Mouse (Mus musculus) retina, postnatal 1 day (tissue): Measurements from ENCODE around the gene H2al3.

Experiments
- DNase-seq: peaks from one replicate; pipeline ENCODE4 v3.0.0-alpha.2; 2012

H2al3 gene

DNA sequence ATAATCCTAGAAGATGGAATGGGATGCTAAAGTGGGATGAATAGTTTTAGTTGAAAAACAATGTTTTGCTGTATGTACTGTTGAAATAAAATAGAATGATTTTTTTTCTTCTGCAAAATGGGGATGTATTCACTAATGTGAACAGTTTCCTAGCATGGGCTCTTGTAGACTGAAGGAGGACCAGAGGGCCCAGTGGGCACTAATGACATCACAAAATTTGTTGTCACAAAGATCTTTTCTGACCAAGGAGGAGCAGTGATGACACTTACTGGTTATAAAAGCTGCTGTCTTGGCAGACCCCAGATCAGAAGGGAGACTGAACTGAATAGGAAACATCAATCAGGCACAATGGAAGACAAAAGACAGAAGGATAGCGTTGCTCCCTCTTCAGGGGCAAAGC is at the start of gene H2al3:
H2al3 (plus strand) TSS at position 301 of the 400 bp plus-strand sequence.
- DNase-seq, result no peak

DNA sequence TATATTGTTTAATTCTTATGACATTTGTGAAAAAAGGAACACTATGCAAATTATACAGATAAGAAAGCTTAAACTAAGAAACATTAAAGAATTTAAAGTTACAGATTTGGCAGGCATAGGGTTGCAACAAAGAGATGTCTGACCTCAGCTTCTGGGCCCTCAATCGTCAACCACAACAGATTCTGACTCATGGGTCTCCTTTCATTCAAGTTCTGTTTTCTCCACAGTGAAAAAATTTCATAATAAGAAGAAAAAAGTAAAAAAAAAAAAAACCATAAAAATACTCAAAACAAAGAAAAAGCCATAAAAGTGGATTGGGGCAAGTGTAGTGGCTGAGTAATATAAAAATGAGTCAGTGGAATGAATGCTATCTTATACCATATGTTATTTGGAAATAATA is 39.4 kb upstream of the H2al3 start:
- no peak for DNase-seq

DNA sequence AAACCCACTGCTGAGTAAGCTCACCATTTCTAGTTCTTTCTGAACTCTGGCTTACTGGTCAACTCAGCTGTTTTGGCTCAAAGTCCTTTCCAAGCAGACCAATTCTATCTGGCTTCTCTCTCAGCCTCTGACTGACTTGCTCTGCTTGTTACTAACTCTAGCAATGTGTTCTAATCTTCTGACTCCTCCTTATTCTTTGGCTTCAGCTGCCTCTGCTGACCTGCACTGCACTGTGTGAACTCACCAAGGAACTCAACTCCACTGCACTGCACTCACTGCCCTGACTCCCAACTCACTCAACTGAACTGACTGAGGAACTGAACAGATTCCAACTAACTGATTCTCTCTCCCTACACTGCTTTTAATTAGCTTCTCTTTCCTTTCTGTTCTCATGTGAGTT is 37.0 kb upstream of the H2al3 start:
- no peak for DNase-seq

DNA sequence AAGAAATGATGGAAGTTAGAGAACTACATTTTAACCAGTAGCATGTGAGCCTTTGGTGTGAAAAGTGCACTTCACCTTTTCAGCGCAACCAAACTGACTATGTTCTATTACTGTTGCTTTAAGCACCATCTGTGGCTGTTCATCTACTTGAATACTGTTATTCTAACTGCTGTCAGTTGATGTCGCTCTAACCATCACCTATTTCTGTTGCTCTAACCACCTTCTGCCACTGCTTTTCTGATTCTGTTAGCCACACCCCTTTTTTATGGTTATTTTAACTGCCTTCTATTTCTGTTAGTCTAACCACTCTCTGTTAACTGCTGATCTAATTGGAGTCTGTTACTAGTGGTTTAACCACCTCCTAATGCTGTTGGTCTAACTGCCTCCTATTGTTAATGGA is 14.7 kb upstream of the H2al3 start:
- DNase-seq, result no peak

DNA sequence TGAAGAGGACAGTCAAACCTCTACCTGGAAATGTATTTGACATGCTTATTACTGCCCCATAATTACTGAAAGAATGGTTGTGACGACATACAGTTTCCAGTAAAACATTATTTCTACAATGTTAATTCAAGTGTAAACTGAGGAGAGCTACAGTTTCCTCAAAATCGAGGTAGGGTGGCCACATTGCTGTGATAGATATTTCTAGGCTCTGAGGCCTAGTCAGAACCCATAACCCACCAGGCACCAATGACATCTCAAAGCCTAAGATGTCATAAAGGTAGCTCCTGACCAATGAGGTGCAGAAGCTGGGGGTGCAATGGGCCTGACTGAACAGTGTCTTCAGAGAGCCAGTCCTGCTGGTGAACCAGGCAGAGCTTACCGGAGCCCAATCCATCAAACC is 2.9 kb upstream of the H2al3 start, which contains the start of gene Hypm:
Hypm (plus strand) TSS at position 301 of the 400 bp plus-strand sequence.
- no peak for DNase-seq

DNA sequence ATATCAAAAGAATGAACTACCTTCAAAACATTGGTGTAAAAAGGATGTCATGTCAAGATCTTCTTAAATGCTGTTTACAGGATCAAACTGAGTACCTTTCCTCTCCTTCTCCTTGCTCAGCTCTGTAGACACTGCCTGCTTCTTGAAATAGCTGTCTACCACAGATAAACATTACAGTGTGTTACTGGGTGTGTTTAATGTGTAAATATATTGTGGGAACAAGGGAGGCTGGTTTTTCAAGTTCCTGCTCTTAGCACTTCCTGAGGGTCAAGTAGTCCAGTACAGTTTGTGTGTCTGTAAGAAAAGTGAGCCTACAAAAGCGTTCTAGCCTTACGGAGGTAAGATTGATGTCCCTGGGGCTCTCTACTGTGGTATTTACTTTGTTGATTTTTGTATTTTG is 12.4 kb downstream of the H2al3 start:
- DNase-seq, result no peak

DNA sequence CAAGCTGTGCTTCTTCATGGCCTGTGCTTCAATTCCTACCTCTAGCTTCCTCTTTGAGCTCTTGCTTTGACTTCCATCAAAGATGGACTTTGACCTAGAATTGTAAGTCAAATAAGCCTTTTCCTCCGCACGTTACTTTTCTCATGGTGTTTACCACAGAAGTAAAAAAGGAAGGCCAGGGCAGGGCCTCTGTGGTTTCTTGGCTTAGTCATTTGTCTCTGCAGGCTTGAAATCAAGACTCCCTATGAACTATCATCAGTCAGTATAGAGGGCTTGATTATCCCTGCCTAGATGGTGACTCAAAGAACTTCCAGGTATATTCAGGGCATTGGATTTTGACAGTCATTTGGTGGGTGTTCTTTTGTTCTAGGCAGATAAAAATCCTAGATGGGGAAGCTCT is 26.0 kb downstream of the H2al3 start:
- DNase-seq, result no peak

DNA sequence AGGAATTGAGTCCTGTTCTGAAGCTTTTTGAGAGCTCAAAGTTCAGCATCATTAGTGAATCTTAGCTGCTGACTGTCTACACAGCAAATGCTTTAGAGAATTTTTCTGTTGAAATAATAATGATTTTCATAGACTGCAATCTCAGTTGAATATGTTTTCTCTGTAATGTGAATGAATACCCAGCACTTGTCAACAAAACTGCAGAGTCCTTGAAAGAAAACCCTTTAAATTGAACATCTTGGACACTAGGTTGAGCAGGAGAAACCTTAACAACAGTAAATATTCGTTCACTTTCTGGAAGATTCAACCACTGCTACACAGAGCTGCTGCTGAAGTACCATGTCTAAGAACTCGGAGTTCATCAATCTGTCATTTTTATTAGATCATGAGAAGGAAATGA is 35.8 kb downstream of the H2al3 start, which contains the start of gene Sytl5:
Sytl5 (plus strand) TSS at position 301 of the 400 bp plus-strand sequence.
- no peak for DNase-seq
